Mouse (Mus musculus): Measurements from ENCODE around the gene Dclk3.

The Dclk3 gene

DNA sequence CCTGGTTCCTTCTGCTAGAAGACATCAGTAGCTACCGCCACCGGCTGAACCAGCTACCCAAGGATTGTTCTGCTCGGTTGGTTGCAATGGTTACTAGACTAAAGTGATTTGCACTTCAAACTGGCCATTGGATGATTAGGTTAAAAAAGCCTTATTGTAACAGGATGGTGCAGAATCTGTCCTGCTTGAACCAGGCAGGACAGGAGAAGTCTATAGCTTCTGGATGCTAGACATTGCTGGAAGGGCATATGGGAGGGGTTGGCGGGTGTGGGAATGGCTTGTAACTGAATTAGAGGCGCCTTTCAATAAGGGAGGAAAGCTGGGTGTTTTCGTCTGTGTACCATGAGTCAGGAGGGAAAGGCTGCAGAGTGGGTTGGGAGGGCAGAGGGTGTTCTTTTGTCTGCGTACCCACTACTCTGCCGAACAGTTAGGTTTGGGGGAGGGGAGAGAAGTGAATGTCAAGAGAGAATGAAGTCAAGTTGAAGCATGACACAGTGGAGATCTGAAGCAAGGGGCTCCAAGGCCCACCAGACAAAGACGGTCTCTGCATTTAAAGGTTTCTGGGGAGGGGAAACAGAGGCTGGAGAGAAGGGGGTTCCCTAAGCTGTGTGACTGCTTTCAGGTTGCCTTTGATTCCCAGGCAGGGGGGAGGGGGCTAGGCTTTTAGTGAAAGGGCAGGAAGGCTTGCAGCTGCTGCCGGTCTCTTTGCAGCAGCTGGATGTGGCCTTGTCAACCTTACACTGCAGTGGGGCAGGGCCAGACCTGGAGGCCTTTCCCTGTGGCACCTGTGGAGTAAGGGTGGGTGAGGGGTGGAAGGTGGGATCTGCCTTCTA, 48.0 kb downstream of the Dclk3 start:
- no peak for DNase-seq (ENCODE audit: extremely low read depth, low read depth)

GRCm38 (mm10) chr9:111490583-111490982, 51.7 kb downstream of the Dclk3 start:
- no peak for DNase-seq (ENCODE audit: extremely low read depth, low read depth)

GRCm38 (mm10) chr9:111491280-111491679, 52.4 kb downstream of the Dclk3 start:
- DNase-seq (ENCODE audit: extremely low read depth, low read depth), result no peak

DNA sequence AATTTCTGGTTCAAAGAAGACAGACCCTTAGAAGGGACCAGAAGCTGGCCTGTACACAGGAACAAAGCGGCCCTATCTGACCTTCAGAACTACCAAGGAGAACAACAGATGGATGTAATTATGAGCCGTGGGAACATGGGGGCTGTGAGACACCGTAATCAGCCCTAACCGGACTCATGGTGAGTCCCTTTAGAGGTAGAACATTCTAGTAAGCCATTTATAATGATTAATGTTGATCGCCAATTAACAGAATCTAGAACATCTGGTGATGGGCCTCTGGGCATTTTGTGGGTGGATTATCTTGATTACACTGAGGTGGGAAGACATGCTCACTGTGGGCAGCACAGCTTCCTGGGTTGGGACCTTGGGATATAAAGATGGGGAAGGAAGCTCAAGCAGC, 54.6 kb downstream of the Dclk3 start:
- DNase-seq (ENCODE audit: extremely low read depth, low read depth), result no peak

DNA sequence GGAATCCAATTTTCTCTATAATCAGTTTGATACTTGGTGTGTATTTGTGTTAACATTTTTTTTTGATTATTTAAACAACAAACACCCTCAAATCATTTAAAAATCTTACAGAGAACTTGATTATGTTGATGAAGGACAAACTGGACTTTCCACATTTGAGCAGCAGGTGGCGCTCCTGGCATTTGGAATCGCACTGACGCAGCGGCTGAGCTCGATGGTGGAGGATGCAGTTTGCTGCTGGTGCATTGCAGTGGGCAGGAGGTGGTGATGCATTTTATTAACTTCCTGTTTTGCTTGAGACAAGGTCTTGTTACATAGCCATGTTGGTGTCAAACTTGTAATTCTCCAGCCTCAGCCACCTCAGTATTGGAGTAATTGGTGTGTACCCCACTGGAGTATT, 56.7 kb downstream of the Dclk3 start:
- DNase-seq (ENCODE audit: extremely low read depth, low read depth), result no peak

- DNase-seq (ENCODE audit: extremely low read depth, low read depth), result no peak
These were observed 58.4 kb downstream of the Dclk3 start for GRCm38 (mm10) chr9:111497074-111497811.

GRCm38 (mm10) chr9:111500211-111500610, 61.3 kb downstream of the Dclk3 start:
- DNase-seq (ENCODE audit: extremely low read depth, low read depth), result no peak

DNA sequence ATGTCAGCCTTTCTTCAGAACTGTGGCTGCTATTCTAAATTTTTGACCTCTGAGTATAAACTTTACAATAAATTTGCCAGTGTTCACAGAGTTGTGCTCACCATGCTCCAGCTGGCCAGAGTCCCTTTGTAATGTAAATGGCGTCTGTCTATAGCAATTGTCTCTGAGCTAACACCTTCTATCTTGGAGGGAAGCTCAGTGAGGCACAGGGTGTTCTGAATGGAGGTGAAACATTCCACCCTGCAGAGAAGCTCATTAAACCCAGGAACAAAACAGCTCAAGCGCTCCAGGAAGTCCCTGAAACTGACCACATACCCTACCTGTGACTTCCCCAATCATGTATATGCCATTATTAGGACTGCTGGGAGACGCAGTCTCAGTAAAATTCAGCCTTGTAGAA, 67.2 kb downstream of the Dclk3 start:
- no peak for DNase-seq (ENCODE audit: extremely low read depth, low read depth)

GRCm38 (mm10) chr9:111514586-111515473, 75.9 kb downstream of the Dclk3 start:
- DNase-seq (ENCODE audit: extremely low read depth, low read depth), result no peak

- no peak for DNase-seq (ENCODE audit: extremely low read depth, low read depth)
These were observed 76.7 kb downstream of the Dclk3 start for GRCm38 (mm10) chr9:111515536-111515935.

DNA sequence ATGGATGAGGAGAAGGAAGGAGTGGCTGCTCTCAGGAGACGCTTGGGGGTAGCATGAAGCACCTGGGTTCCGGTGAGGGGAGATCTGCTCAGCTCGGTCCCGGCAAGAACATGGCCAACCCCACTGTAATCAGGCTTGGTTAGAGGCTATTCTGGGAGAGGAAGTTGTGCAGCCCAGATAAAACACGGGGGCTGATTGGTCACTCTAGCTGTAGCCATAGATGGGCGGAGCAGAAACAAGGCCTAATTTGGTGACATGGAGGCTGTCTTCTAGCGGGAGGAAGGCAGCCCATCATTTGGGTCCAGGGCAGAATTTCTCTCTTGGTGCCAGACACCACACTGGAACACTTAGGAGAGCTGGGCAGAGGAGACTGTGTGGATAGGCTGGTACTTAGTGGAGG, 83.3 kb downstream of the Dclk3 start:
- no peak for DNase-seq (ENCODE audit: extremely low read depth, low read depth)

DNA sequence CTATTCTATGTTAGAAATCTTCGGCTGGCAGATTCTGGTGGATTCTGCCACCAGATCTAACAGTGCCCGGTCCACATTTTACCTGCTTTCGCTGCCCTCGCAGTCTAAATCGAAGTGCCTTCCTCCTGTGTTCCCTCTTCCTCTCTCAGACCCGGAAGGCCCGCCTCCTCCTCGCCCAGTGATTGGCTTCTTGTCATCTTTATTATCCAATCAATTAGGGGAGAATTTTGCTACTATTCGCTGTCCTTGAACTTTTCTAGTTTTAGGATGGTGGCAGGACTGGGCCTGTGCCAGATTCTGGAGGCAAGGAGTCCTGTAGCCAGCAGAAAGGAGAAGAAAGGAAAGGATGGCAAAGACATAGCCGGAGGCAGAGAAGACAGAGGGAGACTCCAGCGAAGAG, 84.2 kb downstream of the Dclk3 start:
- no peak for DNase-seq (ENCODE audit: extremely low read depth, low read depth)

GRCm38 (mm10) chr9:111523871-111524270, 85.0 kb downstream of the Dclk3 start:
- no peak for DNase-seq (ENCODE audit: extremely low read depth, low read depth)

GRCm38 (mm10) chr9:111534744-111535423, 96.0 kb downstream of the Dclk3 start:
- DNase-seq (ENCODE audit: extremely low read depth, low read depth), result no peak

DNA sequence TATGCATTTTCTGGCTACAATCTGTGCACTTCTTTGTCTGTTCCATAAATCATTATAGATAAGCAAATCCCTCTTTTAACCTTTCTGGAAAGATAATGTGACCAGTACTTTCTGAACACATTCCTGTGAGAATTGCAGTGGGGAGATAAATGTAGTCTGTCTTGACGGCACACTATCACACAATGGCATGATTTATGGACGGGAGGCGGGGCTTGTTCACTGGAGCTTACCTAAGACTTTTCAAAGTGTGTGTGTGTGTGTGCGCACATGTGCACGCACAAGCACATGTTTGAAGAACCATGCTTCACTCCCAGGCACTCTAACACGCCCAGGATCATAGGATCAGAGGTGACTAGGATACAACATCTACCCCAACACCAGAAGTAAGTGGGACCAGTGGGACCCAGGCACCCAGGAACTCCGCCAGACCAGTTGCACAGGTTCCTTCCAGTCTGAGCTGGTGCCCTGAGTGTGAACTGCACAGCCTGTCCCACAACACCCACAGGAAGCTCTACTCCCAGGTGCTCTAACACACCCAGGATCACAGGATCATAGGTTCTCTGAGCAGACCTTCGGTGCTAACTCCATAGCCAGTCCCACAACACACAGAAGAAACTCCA, 96.7 kb downstream of the Dclk3 start:
- DNase-seq (ENCODE audit: extremely low read depth, low read depth), result no peak
